Mouse (Mus musculus): Measurements from ENCODE around the gene Rabif.

DNA sequence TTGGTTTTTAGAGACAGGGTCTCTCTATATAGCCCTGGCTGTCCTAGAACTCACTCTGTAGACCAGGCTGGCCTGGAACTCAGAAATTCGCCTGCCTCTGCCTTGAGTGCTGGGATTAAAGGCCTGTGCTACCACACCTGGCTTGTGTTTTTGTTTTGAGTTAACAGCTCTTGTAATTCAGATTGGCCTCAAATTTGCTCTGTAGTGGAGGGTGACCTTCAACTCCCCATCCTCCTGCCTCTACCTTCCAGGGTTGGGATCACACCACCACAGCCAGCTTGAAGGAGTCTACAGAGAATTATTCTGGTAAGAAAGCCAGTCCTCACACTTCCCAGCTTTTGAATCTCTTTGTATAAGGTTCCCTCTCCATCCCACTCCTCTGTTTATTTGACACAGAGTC, 6.5 kb downstream of the Rabif start:
- no peak for TF ChIP-seq CTCF (IDR thresholded peaks at IDR 0.05; ENCODE audit: borderline replicate concordance, control insufficient read depth, extremely low read depth, insufficient read depth, low read length, poor library complexity)
- TF ChIP-seq POLR2A (IDR thresholded peaks at IDR 0.05; ENCODE audit: control insufficient read depth, extremely low read depth, insufficient read depth, low read length, poor library complexity), result no peak
